Mouse (Mus musculus) mature B cell (primary cell): ENCODE measurements around the gene Serpinb3a.
"Not testable (repeated sequence)": the region's sequence is repeated elsewhere in the genome, so short reads cannot be mapped to it uniquely, and the experiment has no call there.

Source experiments
- in situ Hi-C: fragments of 300-500 bp; cut with MboI; formaldehyde crosslinking; loops from 2 replicates; pipeline ENCODE4 v1.14.3; 2019

Gene Serpinb3a

DNA sequence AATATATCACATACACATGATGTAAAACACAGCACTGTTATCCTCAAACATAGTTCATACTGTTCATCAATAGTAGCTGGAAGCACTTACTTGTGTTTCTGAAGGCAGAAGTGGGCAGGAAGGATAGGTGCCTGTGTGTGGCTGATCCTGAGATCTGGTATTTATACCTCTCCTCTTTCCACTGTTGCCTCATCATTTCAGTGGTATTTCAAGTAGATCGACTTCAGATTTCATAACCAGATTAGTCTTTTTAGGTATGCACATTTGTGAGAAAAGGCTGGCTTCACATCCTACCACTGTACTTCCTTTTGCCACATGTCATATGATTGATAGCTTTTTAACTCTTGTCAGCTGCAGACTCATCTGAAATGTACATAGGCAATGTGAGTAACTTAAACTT lies at the start of gene Serpinb3a:
Serpinb3a (minus strand) TSS at position 101 of the 400 bp plus-strand sequence.
- in situ Hi-C loops, result no loop called here

DNA sequence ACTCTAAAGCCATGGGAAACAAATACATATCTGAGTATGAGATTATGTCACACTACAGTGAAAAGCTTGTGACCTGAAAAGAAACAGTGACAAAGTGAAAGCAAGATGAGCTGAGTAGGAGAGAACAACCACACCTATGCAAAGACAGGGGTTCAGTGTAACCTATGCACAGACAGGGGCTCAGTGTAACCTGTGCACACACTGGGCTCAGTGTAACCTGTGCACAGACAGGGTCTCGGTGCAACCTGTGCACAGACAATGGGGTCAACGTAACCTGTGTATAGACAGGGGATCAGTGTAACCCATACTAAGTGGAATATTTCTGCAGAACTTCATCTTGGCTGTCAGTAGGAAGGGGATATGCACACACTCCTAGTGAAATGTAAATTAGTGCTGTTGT lies 46.3 kb upstream of the Serpinb3a start:
- in situ Hi-C loops, result no loop called here

DNA sequence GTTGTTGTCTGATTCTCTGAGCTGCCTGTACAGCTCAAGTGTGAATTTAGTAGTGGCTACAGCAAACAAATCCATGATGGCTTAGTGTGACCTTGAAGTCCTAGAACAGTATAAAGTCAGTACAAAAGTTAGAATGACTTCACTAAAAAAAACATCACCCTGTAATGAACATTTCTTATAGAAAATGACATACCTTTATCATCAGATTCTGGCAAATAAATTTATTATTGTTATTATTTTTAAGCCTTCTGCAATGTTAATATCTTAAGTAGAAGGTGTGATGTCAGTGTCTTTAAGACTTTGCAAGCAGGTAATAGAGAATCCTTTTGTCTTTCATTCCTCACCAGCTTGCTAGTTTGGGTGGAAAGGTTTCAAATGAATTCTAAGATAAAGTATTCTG lies 31.3 kb upstream of the Serpinb3a start, which contains the start of gene Serpinb3d:
Serpinb3d (minus strand) TSS at position 101 of the 400 bp plus-strand sequence.
- in situ Hi-C loops, result no loop called here

DNA sequence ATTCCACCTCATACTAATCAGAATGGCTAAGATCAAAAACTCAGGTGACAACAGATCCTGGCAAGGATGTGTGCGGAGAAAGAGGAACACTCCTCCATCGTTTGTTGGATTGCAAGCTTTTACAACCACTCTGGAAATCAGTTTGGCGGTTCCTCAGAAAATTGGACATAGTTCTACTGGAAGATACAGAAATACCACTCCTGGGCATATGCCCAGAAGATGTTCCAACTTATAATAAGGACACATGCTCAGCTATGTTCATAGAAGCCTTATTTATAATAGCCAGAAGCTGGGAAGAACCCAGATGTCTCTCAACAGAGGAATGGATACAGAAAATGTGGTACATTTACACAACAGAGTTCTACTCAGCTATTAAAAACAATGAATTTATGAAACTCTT lies 17.9 kb downstream of the Serpinb3a start:
- in situ Hi-C loops, result not testable (repeated sequence)

- in situ Hi-C loops, result no loop called here
Measured at GRCm38 (mm10) chr1:107025886-107026285, 26.2 kb downstream of the Serpinb3a start.

- in situ Hi-C loops, result no loop called here
Measured at GRCm38 (mm10) chr1:107015210-107015609, 36.9 kb downstream of the Serpinb3a start.

- in situ Hi-C loops, result no loop called here
Measured at GRCm38 (mm10) chr1:107014530-107014929, 37.6 kb downstream of the Serpinb3a start.

DNA sequence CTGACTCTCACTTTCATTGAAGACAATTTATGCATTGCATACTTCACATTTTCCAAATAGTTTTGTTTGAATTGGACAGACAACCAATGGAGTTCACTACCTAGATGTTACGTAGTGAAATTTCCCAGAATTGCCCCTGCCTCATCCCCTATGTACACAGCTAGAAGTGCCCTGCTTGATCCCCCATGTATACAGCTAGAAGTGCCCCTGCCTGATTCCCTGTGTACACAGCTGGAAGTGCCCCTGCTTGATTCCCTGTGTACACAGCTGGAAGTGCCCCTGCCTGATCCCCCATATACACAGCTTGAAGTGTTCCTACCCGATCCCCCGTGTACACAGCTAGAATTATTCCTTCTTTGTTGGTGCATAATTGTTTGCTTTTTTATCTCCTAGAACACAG lies 45.8 kb downstream of the Serpinb3a start:
- in situ Hi-C loops, result no loop called here

DNA sequence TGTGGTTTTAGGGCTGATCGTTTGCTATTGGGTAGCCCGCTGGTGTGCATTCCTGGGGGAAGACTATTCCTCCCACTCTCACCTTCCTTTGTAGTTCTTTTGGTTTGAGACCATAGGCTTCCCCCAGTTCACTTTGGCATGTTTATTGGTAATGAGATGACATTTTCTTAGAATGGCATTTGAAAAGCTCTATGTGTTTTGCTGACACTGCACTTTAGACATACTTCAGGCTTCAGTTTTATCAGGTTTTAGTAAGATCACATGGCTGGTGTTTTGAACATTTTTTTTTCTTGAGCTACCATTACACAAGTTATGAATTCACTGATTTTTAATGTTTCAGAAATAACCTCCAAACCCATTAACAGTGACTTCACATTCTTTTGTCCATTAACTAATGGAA lies 50.3 kb downstream of the Serpinb3a start:
- in situ Hi-C loops, result no loop called here

DNA sequence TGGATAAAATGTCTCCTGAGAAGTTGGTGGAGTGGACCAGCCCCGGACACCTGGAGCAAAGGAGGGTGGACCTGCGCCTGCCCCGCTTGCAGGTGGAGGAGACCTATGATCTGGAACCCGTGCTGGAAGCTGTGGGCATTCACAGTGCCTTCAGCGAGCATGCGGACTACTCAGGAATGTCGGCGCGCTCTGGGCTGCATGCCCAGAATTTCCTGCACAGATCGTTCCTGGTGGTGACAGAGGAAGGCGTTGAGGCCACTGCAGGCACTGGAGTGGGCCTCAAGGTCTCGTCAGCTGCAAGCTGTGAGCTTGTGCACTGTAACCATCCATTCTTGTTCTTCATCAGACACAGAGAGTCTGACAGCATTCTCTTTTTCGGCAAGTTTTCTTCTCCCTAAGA lies 51.7 kb downstream of the Serpinb3a start:
- in situ Hi-C loops, result no loop called here
